Mouse (Mus musculus): ENCODE measurements around the gene Olfr411. TPM values are rescaled to one million over a fixed set of nuclear protein-coding genes. Genes with fewer than 3 reads are reported as not detected.

Gene Olfr411
- not detected in 2 replicates for polyA plus RNA-seq (2015; fragmentation: Nextera tagmentation; extraction: Ambion mirVana)

GRCm38 (mm10) chr11:74352550-74352949, at the start of gene Olfr411:
Olfr411 (minus strand) TSS chr11:74352650.
- Histone ChIP-seq H3K27ac (ENCODE audit: low read length) (no peak within 1 kb of the TSS), H3K9me3 (replicated peaks; ENCODE audit: control insufficient read depth, low read length) (no peaks in the 10 kb centered on the region), H3K4me3 (ENCODE audit: low read depth, low read length) (no peak within 1 kb of the TSS), H3K4me1 (ENCODE audit: control insufficient read depth, low read depth, low read length) (no peaks in the 10 kb centered on the region), H3K27me3 (ENCODE audit: control insufficient read depth, insufficient read depth, low read depth, low read length) (no peaks in the 10 kb centered on the region), H3K36me3 (ENCODE audit: control insufficient read depth, insufficient read depth) (no peaks in the 10 kb centered on the region), H3K9ac (ENCODE audit: low read depth, low read length) (no peak within 1 kb of the TSS), H3K4me2 (ENCODE audit: low read depth, low read length) (no peak within 1 kb of the TSS)
- 56% methylated on average over 3 of the region's 3 CpGs for WGBS (ENCODE audit: insufficient replicate concordance)
- ATAC-seq (ENCODE audit: low read depth) = no peak

DNA sequence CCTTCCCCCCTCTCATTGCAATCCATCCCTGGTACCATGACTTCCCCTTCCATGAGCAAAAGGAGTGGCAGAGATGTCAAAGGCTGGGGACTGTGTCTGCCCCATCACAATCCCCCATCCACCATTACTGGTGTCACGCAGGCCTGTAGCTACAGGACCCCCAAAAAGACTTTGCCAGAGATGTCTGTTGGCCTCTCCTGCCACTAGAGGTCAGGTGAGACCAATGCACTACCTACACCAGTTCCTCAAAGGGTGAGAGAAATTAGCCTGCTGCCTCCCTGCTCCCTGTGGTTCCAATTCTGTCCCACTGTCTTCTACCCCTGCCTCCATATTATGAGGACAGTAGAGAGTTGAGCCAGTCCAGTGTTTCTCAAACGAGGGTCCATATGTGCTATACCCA, 49.7 kb upstream of the Olfr411 start:
- WGBS (ENCODE audit: insufficient replicate concordance) = 23% methylated on average over 2 of the region's 2 CpGs
- ATAC-seq (ENCODE audit: low read depth) = no peak

DNA sequence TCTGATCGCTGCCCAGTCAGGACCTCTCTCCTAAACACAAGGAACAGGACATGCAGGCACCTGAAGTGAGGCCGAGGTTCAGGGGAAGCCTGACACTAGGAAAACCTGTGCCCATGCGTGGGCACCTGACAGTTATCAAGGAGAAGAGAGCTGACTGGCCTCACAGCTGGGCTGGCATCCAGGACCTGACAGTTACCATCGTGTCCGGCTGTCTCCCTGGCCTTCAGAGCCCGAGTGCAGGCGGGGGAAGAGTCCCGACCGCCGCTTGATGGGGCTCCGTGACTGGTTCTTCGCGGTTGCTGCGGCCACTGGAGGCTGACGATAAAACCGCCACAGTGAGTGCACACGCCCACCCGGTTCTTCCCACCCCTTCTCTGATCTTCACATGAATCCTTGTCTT, 43.1 kb upstream of the Olfr411 start:
- no peak for ATAC-seq (ENCODE audit: low read depth)
- H3K4me1 ChIP-seq (ENCODE audit: control insufficient read depth, low read depth, low read length) = no peaks in the 10 kb centered on the region; the same call in 1 of the 2 replicates
- H3K27me3 ChIP-seq (ENCODE audit: control insufficient read depth, insufficient read depth, low read depth, low read length) = no peaks in the 10 kb centered on the region
- H3K9ac ChIP-seq (ENCODE audit: low read depth, low read length) = no peak overlapping the region
- H3K36me3 ChIP-seq (ENCODE audit: control insufficient read depth, insufficient read depth) = no peaks in the 10 kb centered on the region
- WGBS (ENCODE audit: insufficient replicate concordance) = 70% methylated on average over 18 of the region's 18 CpGs
- H3K4me3 ChIP-seq (ENCODE audit: low read depth, low read length) = no peak overlapping the region
- H3K27ac ChIP-seq (ENCODE audit: low read length) = no peak overlapping the region
- no peak overlapping the region for H3K4me2 ChIP-seq (ENCODE audit: low read depth, low read length)
- no peaks in the 10 kb centered on the region for H3K9me3 ChIP-seq (replicated peaks; ENCODE audit: control insufficient read depth, low read length)

More for the DNA sequence above, 49.7 kb upstream of the Olfr411 start:
- H3K36me3 ChIP-seq (ENCODE audit: control insufficient read depth, insufficient read depth) = no peaks in the 10 kb centered on the region
- H3K9me3 ChIP-seq (replicated peaks; ENCODE audit: control insufficient read depth, low read length) = no peaks in the 10 kb centered on the region
- no peaks in the 10 kb centered on the region for H3K27me3 ChIP-seq (ENCODE audit: control insufficient read depth, insufficient read depth, low read depth, low read length)
- no peak overlapping the region for H3K9ac ChIP-seq (ENCODE audit: low read depth, low read length)
- H3K4me2 ChIP-seq (ENCODE audit: low read depth, low read length) = no peak overlapping the region
- no peaks in the 10 kb centered on the region for H3K4me1 ChIP-seq (ENCODE audit: control insufficient read depth, low read depth, low read length)
- no peak overlapping the region for H3K27ac ChIP-seq (ENCODE audit: low read length)
- H3K4me3 ChIP-seq (ENCODE audit: low read depth, low read length) = no peak overlapping the region

GRCm38 (mm10) chr11:74393489-74393888, 41.0 kb upstream of the Olfr411 start:
- H3K9me3 ChIP-seq (replicated peaks; ENCODE audit: control insufficient read depth, low read length) = no peaks in the 10 kb centered on the region
- no peaks in the 10 kb centered on the region for H3K36me3 ChIP-seq (ENCODE audit: control insufficient read depth, insufficient read depth)
- no peaks in the 10 kb centered on the region for H3K27me3 ChIP-seq (ENCODE audit: control insufficient read depth, insufficient read depth, low read depth, low read length)
- H3K27ac ChIP-seq (ENCODE audit: low read length) = no peak overlapping the region
- WGBS (ENCODE audit: insufficient replicate concordance) = 59% methylated on average over 5 of the region's 5 CpGs
- ATAC-seq (ENCODE audit: low read depth) = peak; percentile 89
- H3K4me1 ChIP-seq (ENCODE audit: control insufficient read depth, low read depth, low read length) = no peaks in the 10 kb centered on the region; the same call in 1 of the 2 replicates
- no peak overlapping the region for H3K4me2 ChIP-seq (ENCODE audit: low read depth, low read length)
- H3K9ac ChIP-seq (ENCODE audit: low read depth, low read length) = no peak overlapping the region
- H3K4me3 ChIP-seq (ENCODE audit: low read depth, low read length) = no peak overlapping the region

GRCm38 (mm10) chr11:74392903-74393302, 40.5 kb upstream of the Olfr411 start:
- Histone ChIP-seq H3K36me3 (ENCODE audit: control insufficient read depth, insufficient read depth) (no peaks in the 10 kb centered on the region), H3K4me3 (ENCODE audit: low read depth, low read length) (no peak overlapping the region), H3K9me3 (replicated peaks; ENCODE audit: control insufficient read depth, low read length) (no peaks in the 10 kb centered on the region), H3K4me2 (ENCODE audit: low read depth, low read length) (no peak overlapping the region), H3K27me3 (ENCODE audit: control insufficient read depth, insufficient read depth, low read depth, low read length) (no peaks in the 10 kb centered on the region), H3K27ac (ENCODE audit: low read length) (no peak overlapping the region), H3K4me1 (ENCODE audit: control insufficient read depth, low read depth, low read length) (no peaks in the 10 kb centered on the region; the same call in 1 of the 2 replicates), H3K9ac (ENCODE audit: low read depth, low read length) (no peak overlapping the region)
- WGBS (ENCODE audit: insufficient replicate concordance) = 74% methylated on average over 6 of the region's 6 CpGs
- ATAC-seq (ENCODE audit: low read depth) = no peak

DNA sequence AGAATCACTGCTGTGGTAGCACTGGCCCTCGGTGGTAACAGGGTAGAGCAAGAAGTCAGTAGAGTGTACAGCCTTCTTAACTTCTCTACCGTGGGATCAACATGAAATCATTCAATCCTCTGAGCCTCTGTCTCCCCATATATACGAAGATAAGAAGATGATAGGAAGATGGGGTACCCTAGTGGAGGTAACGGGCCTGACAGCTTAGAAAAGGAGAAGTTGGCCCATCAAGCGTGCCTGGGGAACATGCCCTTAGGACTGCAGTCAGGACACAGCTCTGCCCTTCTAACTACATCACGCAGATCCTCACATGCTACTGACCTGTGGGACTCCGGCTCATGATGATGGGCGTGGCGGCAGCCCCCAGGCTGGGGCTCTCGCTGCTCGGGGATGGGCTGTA, 39.4 kb upstream of the Olfr411 start:
- Histone ChIP-seq H3K27me3 (ENCODE audit: control insufficient read depth, insufficient read depth, low read depth, low read length) (no peaks in the 10 kb centered on the region), H3K4me2 (ENCODE audit: low read depth, low read length) (no peak overlapping the region), H3K9me3 (replicated peaks; ENCODE audit: control insufficient read depth, low read length) (no peaks in the 10 kb centered on the region), H3K4me3 (ENCODE audit: low read depth, low read length) (no peak overlapping the region), H3K27ac (ENCODE audit: low read length) (no peak overlapping the region), H3K36me3 (ENCODE audit: control insufficient read depth, insufficient read depth) (no peaks in the 10 kb centered on the region), H3K4me1 (ENCODE audit: control insufficient read depth, low read depth, low read length) (no peaks in the 10 kb centered on the region; the same call in 1 of the 2 replicates), H3K9ac (ENCODE audit: low read depth, low read length) (no peak overlapping the region)
- no peak for ATAC-seq (ENCODE audit: low read depth)
- 54% methylated on average over 11 of the region's 11 CpGs for WGBS (ENCODE audit: insufficient replicate concordance)

- no peak overlapping the region for H3K4me3 ChIP-seq (ENCODE audit: low read depth, low read length)
- no peaks in the 10 kb centered on the region for H3K4me1 ChIP-seq (ENCODE audit: control insufficient read depth, low read depth, low read length)
- no peaks in the 10 kb centered on the region for H3K27me3 ChIP-seq (ENCODE audit: control insufficient read depth, insufficient read depth, low read depth, low read length)
- no peaks in the 10 kb centered on the region for H3K36me3 ChIP-seq (ENCODE audit: control insufficient read depth, insufficient read depth)
- H3K9ac ChIP-seq (ENCODE audit: low read depth, low read length) = no peak overlapping the region
- no peak overlapping the region for H3K27ac ChIP-seq (ENCODE audit: low read length)
- no peak for ATAC-seq (ENCODE audit: low read depth)
- no peaks in the 10 kb centered on the region for H3K9me3 ChIP-seq (replicated peaks; ENCODE audit: control insufficient read depth, low read length)
- 65% methylated on average over 5 of the region's 5 CpGs for WGBS (ENCODE audit: insufficient replicate concordance)
- H3K4me2 ChIP-seq (ENCODE audit: low read depth, low read length) = no peak overlapping the region
Observed at GRCm38 (mm10) chr11:74387203-74387602, 34.8 kb upstream of the Olfr411 start.

GRCm38 (mm10) chr11:74385674-74386073, 33.2 kb upstream of the Olfr411 start:
- Histone ChIP-seq H3K9ac (ENCODE audit: low read depth, low read length) (no peak overlapping the region), H3K9me3 (replicated peaks; ENCODE audit: control insufficient read depth, low read length) (no peaks in the 10 kb centered on the region), H3K4me1 (ENCODE audit: control insufficient read depth, low read depth, low read length) (no peaks in the 10 kb centered on the region), H3K27ac (ENCODE audit: low read length) (no peak overlapping the region), H3K27me3 (ENCODE audit: control insufficient read depth, insufficient read depth, low read depth, low read length) (no peaks in the 10 kb centered on the region), H3K4me2 (ENCODE audit: low read depth, low read length) (no peak overlapping the region), H3K36me3 (ENCODE audit: control insufficient read depth, insufficient read depth) (no peaks in the 10 kb centered on the region), H3K4me3 (ENCODE audit: low read depth, low read length) (no peak overlapping the region)
- 73% methylated on average over 9 of the region's 9 CpGs for WGBS (ENCODE audit: insufficient replicate concordance)
- peak; percentile 19; the same call in 1 of the 2 replicates for ATAC-seq (ENCODE audit: low read depth)

GRCm38 (mm10) chr11:74379166-74379873, 26.9 kb upstream of the Olfr411 start:
- H3K4me1 ChIP-seq (ENCODE audit: control insufficient read depth, low read depth, low read length) = no peaks in the 10 kb centered on the region
- ATAC-seq (ENCODE audit: low read depth) = no peak
- H3K9me3 ChIP-seq (replicated peaks; ENCODE audit: control insufficient read depth, low read length) = no peaks in the 10 kb centered on the region
- H3K4me3 ChIP-seq (ENCODE audit: low read depth, low read length) = no peak overlapping the region
- H3K36me3 ChIP-seq (ENCODE audit: control insufficient read depth, insufficient read depth) = no peaks in the 10 kb centered on the region
- WGBS (ENCODE audit: insufficient replicate concordance) = 41% methylated on average over 4 of the region's 4 CpGs
- no peak overlapping the region for H3K4me2 ChIP-seq (ENCODE audit: low read depth, low read length)
- H3K9ac ChIP-seq (ENCODE audit: low read depth, low read length) = no peak overlapping the region
- no peak overlapping the region for H3K27ac ChIP-seq (ENCODE audit: low read length)
- H3K27me3 ChIP-seq (ENCODE audit: control insufficient read depth, insufficient read depth, low read depth, low read length) = no peaks in the 10 kb centered on the region

Data from liver, embryonic 16.5 days (tissue).